Mouse (Mus musculus) CH12.LX (cell line): ENCODE measurements around the gene Rbm47.

Source experiments
- CTCF ChIP-seq, 2 experiments: IDR thresholded peaks in 1 of 2; conservative IDR thresholded peaks in 1 of 2; 2 replicates each; pipeline ENCODE4 v1.5.1; 2011 to 2012; ENCODE audit warnings: low read depth in 2 of 2, low read length in 2 of 2, improper control_type of control experiment in 1 of 2, inconsistent platforms in 1 of 2, mild to moderate bottlenecking in 1 of 2, moderate library complexity in 1 of 2
- E2F4 ChIP-seq: IDR thresholded peaks from 2 replicates; pipeline ENCODE4 v1.6.1; 2011; ENCODE audit warnings: low read depth, low read length, improper control_type of control experiment; ENCODE audit not compliant: insufficient replicate concordance
- ELF1 ChIP-seq: IDR thresholded peaks from 2 replicates; pipeline ENCODE4 v1.6.1; 2014; ENCODE audit warnings: low read depth, mild to moderate bottlenecking, inconsistent platforms, low read length, improper control_type of control experiment
- EP300 ChIP-seq: IDR thresholded peaks from 2 replicates; pipeline ENCODE4 v1.6.1; 2011; ENCODE audit warnings: low read length, improper control_type of control experiment
- JUND ChIP-seq: conservative IDR thresholded peaks from 2 replicates; pipeline ENCODE4 v1.6.1; 2011; ENCODE audit warnings: low read depth, low read length, improper control_type of control experiment
- MAFK ChIP-seq: IDR thresholded peaks from 2 replicates; pipeline ENCODE4 v1.6.1; 2011; ENCODE audit warnings: low read length, improper control_type of control experiment; ENCODE audit not compliant: insufficient replicate concordance
- MEF2A ChIP-seq: IDR thresholded peaks from 2 replicates; pipeline ENCODE4 v1.6.1; 2014; ENCODE audit warnings: low read depth, mild to moderate bottlenecking, inconsistent platforms, low read length, improper control_type of control experiment, borderline replicate concordance
- MXI1 ChIP-seq: IDR thresholded peaks from 2 replicates; pipeline ENCODE4 v1.6.1; 2011; ENCODE audit warnings: mild to moderate bottlenecking, low read depth, low read length, improper control_type of control experiment
- POLR2A ChIP-seq: IDR thresholded peaks from 2 replicates; pipeline ENCODE4 v1.6.1; 2011; ENCODE audit warnings: low read depth, mild to moderate bottlenecking, improper control_type of control experiment, low read length
- SMC3 ChIP-seq: IDR thresholded peaks from 2 replicates; pipeline ENCODE4 v1.6.1; 2011; ENCODE audit warnings: low read depth, low read length, improper control_type of control experiment
- USF1 ChIP-seq: IDR thresholded peaks from 2 replicates; pipeline ENCODE4 v1.6.1; 2014; ENCODE audit warnings: low read depth, mild to moderate bottlenecking, inconsistent platforms, low read length, improper control_type of control experiment
- ZC3H11A ChIP-seq: IDR thresholded peaks from 2 replicates; pipeline ENCODE4 v1.6.1; 2012; ENCODE audit warnings: low read depth, mild to moderate bottlenecking, inconsistent platforms, low read length, improper control_type of control experiment
- ZNF384 ChIP-seq: IDR thresholded peaks from 2 replicates; pipeline ENCODE4 v1.6.1; 2012; ENCODE audit warnings: low read depth, low read length, improper control_type of control experiment, inconsistent platforms

DNA sequence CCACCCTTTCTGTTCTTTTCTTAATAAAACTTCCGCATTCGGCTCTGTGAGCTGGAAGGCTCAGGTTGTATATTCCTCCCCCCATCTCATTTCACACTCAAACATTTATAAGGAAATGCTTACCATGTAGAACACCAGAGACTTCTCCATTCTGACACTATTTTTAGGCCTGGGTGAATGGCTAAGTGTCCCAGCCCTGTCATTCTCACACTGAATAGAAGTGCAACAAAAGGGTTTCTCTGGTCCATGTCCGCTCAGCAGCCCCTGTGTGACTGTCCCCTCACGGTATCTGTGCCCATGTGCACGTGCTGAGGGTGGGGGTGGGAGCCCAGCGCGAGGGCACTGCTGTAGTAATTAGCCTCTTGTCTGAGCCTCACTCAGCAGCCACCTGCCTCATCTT, 105.7 kb downstream of the Rbm47 start:
- no peak for TF ChIP-seq E2F4
- TF ChIP-seq CTCF (conservative IDR thresholded peaks at IDR 0.05 in 1 of 2, IDR thresholded peaks at IDR 0.05 in 1 of 2; ENCODE audit: low read depth in 2 of 2, low read length in 2 of 2), result no peak
- no peak for TF ChIP-seq USF1
- no peak for TF ChIP-seq JUND
- TF ChIP-seq MXI1, result peak; percentile 77
- peak; percentile 38; the same call in 1 of the 2 replicates for TF ChIP-seq ZNF384
- TF ChIP-seq POLR2A, result no peak
- TF ChIP-seq ZC3H11A, result no peak
- peak; percentile 9; the same call in 1 of the 2 replicates for TF ChIP-seq ELF1
- 0 out of 2 replicates have a peak, but pooled peaks have one; percentile 37 for TF ChIP-seq MAFK
- TF ChIP-seq EP300, result peak; percentile 52
- TF ChIP-seq SMC3, result peak; percentile 16
- TF ChIP-seq MEF2A, result peak; percentile 85
